Mouse (Mus musculus) forebrain, embryonic 10.5 days (tissue): ENCODE results near the gene Mcrip2. TPM values are rescaled to one million over a fixed set of nuclear protein-coding genes. Genes with fewer than 3 reads are reported as not detected.

ENCODE experiments used
- DNase-seq: peaks from one replicate; pipeline ENCODE4 v3.0.0-alpha.2; 2017; ENCODE audit warnings: low spot score; ENCODE audit errors: extremely low spot score
- H3K27ac ChIP-seq: fragments of 300-500 bp; sonication (generic); 2 replicates; pipeline ENCODE4 v1.5.1; 2016; ENCODE audit warnings: mild to moderate bottlenecking
- H3K27me3 ChIP-seq: fragments of 300-500 bp; sonication (generic); 2 replicates; pipeline ENCODE4 v1.6.1; 2016; ENCODE audit warnings: mild to moderate bottlenecking; ENCODE audit not compliant: poor library complexity, severe bottlenecking
- H3K36me3 ChIP-seq: fragments of 300-500 bp; sonication (generic); replicated peaks from 2 replicates; pipeline ENCODE4 v1.6.1; 2016; ENCODE audit warnings: mild to moderate bottlenecking, moderate library complexity
- H3K4me1 ChIP-seq: fragments of 300-500 bp; sonication (generic); 2 replicates; pipeline ENCODE4 v1.6.1; 2016
- H3K4me3 ChIP-seq: fragments of 300-500 bp; sonication (generic); 2 replicates; pipeline ENCODE4 v1.5.1; 2016; ENCODE audit warnings: mild to moderate bottlenecking, moderate library complexity
- H3K9me3 ChIP-seq: fragments of 300-500 bp; sonication (generic); 2 replicates; pipeline ENCODE4 v1.6.1; 2016; ENCODE audit warnings: mild to moderate bottlenecking, moderate library complexity
- WGBS: fragments of 180-500 bp; shearing (Covaris S2); methylation state at CpG from one replicate; pipeline ENCODE4 v1.1.7; 2016; 5-methylcytosine and 5-hydroxymethylcytosine counted together
- polyA plus RNA-seq: library from polyadenylated mRNA; unstranded; fragments of >200 nt; fragmentation: Nextera tagmentation; extraction: Ambion mirVana; gene quantifications from 2 replicates; pipeline ENCODE4 v1.2.1, GENCODE M21; 2016

The Mcrip2 gene
- polyA plus RNA-seq, 1 experiment from 2014 or later = 21.9 TPM

DNA sequence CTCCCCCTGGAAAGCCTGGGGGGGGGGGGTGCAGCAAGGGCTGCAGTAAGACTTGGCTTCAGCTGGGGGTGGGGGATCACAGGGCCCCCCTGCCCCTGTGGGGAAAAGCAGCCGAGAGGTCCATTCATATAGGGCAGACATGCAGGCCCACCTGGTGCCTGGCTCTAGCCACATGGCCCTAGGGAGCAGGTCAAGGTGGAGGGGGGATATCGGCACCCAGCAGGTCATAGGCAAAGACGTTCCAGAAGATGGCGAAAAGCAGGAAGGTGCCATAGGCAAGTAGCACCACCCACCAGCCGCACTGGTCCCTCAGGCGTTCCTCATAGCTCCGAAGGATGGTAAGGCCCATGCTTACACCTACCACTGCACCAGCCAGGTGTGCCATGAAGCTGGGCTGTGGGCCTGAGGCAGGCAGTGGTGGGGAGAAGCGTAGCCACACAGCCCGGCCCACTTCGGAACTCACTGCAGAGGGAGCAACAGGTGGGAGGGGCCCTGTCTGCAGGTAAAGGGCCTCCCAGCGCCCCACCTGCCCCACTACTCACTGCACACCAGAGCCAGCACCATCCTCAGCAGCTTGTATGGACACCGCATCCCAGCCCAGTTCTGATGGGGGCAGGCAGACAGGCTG, 33.9 kb downstream of the Mcrip2 start:
- no peak for DNase-seq
- peak overlapping the region; percentile 77 for H3K4me3 ChIP-seq
- no peaks in the 10 kb centered on the region for H3K27me3 ChIP-seq
- peak overlapping the region; percentile 96 for H3K27ac ChIP-seq
- 93% methylated on average over 12 of the region's 12 CpGs for WGBS
- no peaks in the 10 kb centered on the region for H3K9me3 ChIP-seq
- peaks cover 85% of the 10 kb centered on the region for H3K4me1 ChIP-seq
- H3K36me3 ChIP-seq = peaks cover 68% of the 10 kb centered on the region

DNA sequence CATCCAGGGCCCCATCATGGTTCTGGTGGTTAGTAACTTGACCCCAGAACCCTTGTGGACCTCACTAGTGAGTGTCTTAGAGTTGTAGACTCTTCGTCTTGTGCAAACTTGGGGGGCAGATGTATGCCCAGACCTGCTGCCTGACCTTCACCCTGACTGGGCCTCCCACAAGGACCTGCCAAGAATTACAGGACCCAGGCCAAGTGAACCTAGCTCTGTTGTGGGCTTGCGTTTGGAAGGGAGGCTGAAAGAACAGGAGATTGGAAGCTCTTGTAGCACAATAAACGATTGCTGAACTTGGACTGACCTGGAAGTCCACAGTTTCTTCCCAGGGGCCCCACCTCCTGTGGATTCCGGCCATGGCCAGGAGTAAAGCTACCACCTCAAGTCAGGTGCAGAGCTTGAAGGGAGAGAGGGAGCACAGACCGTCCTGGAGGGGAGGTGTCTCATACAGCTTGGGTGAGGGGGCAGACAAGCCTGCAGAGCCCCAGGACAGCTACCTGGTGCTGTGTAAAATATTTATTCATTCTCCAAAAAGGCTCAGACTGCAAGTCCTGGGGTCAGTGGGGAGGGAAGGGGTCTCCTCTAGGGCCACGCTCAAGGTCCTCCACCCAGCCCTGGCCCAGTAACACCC, 34.5 kb downstream of the Mcrip2 start:
- Histone ChIP-seq H3K27ac (peak overlapping the region; percentile 96), H3K9me3 (no peaks in the 10 kb centered on the region), H3K4me1 (peaks cover 87% of the 10 kb centered on the region), H3K4me3 (peak overlapping the region; percentile 77), H3K36me3 (peaks cover 65% of the 10 kb centered on the region), H3K27me3 (no peaks in the 10 kb centered on the region)
- no peak for DNase-seq
- WGBS = 59% methylated on average over 6 of the region's 6 CpGs

DNA sequence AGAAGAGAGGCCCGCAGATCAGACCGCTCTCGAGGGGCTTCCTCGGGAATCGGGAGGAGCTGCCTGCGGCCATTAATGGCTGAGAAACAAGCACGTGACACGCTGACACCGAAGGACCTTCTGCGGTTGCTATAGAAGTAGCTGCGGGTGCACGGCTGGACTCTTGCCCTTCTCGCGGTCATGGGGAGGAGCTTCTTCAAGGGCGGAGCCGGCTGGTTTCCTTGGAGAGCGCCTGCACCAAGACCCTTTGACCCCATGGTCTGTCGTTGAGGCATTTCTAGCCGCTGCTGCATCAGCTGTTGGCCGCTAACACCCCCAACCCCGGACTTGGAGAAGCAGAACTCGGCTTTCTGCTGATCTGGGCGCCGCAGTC, 35.3 kb downstream of the Mcrip2 start, which contains the start of gene Stub1:
Gene Stub1 (minus strand): TSS at position 114 of the 373 bp plus-strand sequence.
- peak within 1 kb of the TSS; percentile 96 for H3K27ac ChIP-seq
- no peaks in the 10 kb centered on the region for H3K9me3 ChIP-seq
- H3K36me3 ChIP-seq = peaks cover 60% of the 10 kb centered on the region
- under 1% methylated on average over 24 of the region's 24 CpGs for WGBS
- no peak for DNase-seq
- peaks cover 91% of the 10 kb centered on the region for H3K4me1 ChIP-seq
- H3K4me3 ChIP-seq = peak within 1 kb of the TSS; percentile 77
- H3K27me3 ChIP-seq = no peaks in the 10 kb centered on the region

DNA sequence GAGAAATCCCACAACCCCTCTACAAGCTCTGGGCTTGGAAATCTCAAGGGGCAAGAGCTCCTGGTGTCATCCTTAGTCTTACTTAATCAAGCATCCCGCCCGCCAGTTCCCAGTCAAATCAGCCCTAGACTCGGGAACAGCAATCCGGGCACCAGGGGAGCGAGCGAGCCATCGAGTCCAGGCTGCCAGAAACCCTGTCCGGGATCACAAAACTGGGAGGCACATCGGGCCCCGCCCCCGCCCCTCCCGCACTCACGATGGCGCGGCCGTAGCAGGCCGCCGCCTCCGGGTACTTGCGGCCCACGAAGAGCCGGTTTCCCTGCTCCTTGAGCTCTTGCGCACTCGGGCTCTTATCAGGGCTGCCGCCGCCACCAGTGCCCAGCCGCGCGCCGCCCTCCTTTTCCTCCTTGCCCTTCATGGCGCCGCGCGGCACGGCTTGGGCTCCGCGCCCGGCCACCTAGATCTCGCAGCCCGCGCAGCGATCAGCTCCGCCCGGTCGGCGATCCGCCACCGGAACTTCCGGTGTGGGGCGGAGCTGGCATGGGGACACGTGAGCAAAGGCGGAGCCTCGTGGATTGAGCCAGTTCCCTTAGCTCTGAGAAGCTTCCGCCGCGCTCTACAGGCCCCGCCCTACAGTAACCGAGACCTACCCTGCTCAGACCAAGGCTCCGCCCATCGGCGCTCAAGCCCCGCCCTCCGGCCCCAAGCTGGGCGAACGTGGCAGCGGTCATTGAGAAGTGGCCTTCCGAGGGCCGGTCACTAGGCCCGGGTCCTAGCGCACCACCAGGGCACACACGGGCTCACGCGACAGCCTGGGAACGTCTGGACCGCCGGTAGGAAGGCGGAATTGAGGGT, 35.9 kb downstream of the Mcrip2 start:
- WGBS = under 1% methylated on average over 77 of the region's 77 CpGs
- Histone ChIP-seq H3K27me3 (no peaks in the 10 kb centered on the region), H3K27ac (peak overlapping the region; percentile 96), H3K9me3 (no peaks in the 10 kb centered on the region), H3K4me1 (peaks cover 91% of the 10 kb centered on the region), H3K36me3 (peaks cover 60% of the 10 kb centered on the region), H3K4me3 (peak overlapping the region; percentile 77)
- DNase-seq = peak; percentile 100

DNA sequence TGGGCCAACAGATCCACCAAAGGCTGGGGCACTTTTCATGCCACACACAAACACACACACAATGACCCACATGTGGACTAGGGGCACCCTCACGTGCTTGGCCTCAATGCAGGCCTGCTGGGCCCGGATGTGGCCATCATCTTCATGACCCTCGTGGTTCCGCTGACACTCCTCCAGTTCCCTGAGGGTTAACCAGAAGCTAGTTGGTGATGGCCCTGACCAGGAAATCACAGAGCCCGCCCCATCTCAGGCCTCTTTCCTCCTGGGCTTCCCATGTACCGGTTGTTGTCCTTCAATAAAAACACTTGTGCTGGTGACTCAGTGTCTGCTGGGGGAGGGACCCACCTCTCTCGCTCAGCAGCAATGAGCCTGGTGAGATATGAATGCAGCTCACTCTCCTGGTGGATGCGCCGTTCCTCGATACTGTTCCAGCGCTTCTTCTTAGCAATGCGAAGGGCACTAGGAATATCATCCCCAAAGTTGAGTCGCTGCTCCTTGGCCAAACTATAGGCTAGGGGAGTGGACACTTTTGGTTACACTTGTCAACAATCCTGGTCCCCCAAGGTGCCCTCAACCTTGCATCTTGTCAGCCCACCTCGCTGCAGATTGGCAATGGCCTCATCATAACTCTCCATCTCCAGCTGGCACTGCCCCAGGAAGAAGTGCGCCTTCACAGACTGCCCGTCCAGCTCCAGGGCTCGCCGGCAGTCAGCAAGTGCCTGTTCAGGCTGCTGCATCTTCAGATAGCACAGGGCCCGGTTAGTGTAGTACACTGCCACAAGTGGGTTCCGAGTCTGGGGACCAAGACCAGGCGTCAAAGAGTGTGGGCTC, 36.9 kb downstream of the Mcrip2 start:
- peak overlapping the region; percentile 96 for H3K27ac ChIP-seq
- peak overlapping the region; percentile 77 for H3K4me3 ChIP-seq
- H3K36me3 ChIP-seq = peaks cover 67% of the 10 kb centered on the region
- peaks cover 86% of the 10 kb centered on the region for H3K4me1 ChIP-seq
- DNase-seq = no peak
- H3K27me3 ChIP-seq = no peaks in the 10 kb centered on the region
- H3K9me3 ChIP-seq = no peaks in the 10 kb centered on the region
- 71% methylated on average over 21 of the region's 21 CpGs for WGBS

DNA sequence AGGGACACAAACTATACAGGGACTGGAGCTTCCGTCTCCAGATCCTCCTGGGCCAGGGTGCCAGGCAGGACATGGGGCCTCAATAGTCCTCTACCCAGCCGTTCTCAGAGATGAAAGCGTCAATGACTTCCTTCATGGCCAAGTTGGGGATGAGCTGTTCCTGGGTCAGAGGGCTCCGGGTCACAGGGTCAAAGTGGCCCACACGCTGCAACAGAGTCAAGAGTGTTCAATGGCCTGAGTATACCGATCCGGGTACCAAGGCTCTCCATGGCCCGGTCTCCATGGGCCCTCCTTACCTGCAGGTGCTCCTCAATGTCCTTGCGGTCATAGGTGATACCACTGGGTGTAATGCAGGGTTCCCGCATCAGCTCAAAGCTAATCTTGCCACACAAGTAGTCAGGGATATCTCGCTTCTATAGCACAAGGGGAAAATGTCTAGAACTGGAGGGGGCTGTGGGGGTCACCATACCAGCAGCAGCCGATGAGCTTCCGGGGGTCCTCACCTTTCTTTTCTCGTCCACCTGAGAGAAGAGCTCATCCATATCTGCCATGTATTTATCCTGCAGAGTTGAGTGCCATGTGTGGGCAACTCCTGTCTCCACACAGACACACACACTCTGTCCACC, 37.6 kb downstream of the Mcrip2 start:
- DNase-seq = no peak
- WGBS = 89% methylated on average over 14 of the region's 14 CpGs
- Histone ChIP-seq H3K36me3 (peaks cover 70% of the 10 kb centered on the region), H3K4me3 (peak overlapping the region; percentile 77), H3K27me3 (no peaks in the 10 kb centered on the region), H3K9me3 (no peaks in the 10 kb centered on the region), H3K27ac (0 out of 2 replicates have a peak overlapping the region, but pooled peaks have one; percentile 27), H3K4me1 (peaks cover 83% of the 10 kb centered on the region)

DNA sequence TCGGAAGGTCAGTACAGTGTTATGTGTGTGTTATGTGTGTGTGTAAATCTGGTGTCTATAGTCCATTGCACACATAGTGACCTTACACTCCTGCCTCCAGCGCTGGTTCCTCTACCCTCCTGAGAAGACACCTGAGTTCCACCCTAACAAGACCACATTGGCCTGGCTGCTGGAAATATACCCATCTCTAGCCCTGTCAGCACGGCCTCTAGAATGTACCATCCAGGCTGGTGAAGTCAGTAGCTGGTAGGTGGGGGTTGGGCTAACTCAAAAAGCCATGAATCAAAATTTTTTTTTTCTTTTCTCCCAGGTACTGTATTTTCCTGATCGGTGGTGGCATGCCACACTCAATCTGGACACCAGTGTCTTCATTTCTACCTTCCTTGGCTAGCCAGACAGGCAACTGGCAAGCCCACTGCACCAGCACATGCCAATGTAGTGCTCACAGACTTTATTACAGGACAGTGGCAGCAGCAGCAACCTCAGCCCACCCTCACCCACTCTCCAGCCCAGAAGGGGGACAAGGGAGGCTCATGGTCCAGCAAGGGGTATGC, 38.3 kb downstream of the Mcrip2 start:
- DNase-seq = no peak
- Histone ChIP-seq H3K36me3 (peaks cover 68% of the 10 kb centered on the region), H3K27me3 (no peaks in the 10 kb centered on the region), H3K4me1 (peaks cover 83% of the 10 kb centered on the region), H3K27ac (0 out of 2 replicates have a peak overlapping the region, but pooled peaks have one; percentile 27), H3K9me3 (no peaks in the 10 kb centered on the region), H3K4me3 (peak overlapping the region; percentile 77)
- 93% methylated on average over 4 of the region's 4 CpGs for WGBS

DNA sequence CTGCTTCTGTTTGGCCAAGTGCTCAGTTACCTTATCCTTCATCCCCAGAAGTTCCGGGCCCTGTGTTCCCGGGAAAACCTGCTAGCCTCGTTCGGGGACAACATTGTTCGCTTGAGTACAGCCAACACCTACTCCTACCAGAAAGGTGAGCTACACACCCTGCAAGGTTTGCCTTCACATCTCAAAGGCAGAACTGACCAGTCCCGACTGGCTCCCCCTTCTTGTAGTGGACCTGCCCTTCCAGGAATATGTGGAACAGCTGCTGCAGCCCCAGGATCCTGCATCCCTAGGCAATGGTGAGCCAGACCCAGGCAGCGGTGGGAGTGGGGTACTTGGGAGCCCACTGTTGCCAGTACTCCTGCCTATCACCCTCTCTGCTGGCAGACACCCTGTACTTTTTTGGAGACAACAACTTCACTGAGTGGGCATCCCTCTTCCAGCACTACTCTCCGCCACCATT, 39.0 kb downstream of the Mcrip2 start:
- peaks cover 83% of the 10 kb centered on the region for H3K4me1 ChIP-seq
- H3K27ac ChIP-seq = peak overlapping the region; percentile 94
- H3K27me3 ChIP-seq = no peaks in the 10 kb centered on the region
- 44% methylated on average over 8 of the region's 8 CpGs for WGBS
- peaks cover 62% of the 10 kb centered on the region for H3K36me3 ChIP-seq
- no peaks in the 10 kb centered on the region for H3K9me3 ChIP-seq
- no peak for DNase-seq
- H3K4me3 ChIP-seq = peak overlapping the region; percentile 77

DNA sequence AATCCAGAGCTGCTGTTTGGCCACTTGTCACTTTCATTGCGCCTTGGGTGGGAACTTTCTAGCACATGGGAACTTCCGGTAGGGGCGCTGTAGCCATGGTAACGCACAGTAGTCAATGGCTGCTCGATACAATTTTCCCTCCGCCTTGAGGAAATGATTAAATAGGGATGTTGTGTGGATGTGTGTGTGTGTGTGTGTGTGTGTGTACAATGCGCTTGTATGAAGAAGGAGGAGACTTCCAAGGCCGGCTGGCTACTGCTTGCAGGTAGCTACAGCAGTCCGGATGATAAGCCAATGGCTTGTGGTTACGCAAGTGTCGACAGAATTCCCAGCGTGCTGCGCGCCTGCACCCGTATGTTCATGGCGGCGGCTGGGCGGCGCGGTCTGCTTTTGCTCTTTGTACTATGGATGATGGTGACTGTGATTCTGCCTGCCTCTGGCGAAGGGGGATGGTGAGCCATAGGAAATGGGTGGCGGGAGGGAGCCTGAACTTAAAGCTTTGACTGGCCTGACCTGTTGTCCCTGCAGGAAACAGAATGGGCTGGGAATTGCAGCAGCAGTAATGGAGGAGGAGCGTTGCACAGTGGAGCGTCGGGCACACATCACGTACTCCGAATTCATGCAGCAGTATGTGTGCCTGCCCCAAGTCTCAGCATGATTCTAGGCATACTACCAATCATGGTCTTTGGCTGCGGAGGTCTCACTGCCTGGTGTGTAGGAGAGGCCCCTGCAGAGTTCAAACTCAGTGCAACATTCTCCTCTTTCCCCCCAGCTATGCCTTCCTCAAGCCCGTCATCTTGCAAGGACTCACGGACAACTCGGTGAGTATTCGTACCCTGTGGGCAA, 39.6 kb downstream of the Mcrip2 start, which contains the start of gene Jmjd8:
Gene Jmjd8 (plus strand): TSS at position 156 of the 846 bp plus-strand sequence.
- Histone ChIP-seq H3K27ac (peak within 1 kb of the TSS; percentile 94), H3K4me3 (peak within 1 kb of the TSS; percentile 77), H3K36me3 (peaks cover 58% of the 10 kb centered on the region), H3K4me1 (peaks cover 83% of the 10 kb centered on the region), H3K9me3 (no peaks in the 10 kb centered on the region), H3K27me3 (no peaks in the 10 kb centered on the region)
- peak; percentile 85 for DNase-seq
- WGBS = 2% methylated on average over 32 of the region's 32 CpGs

DNA sequence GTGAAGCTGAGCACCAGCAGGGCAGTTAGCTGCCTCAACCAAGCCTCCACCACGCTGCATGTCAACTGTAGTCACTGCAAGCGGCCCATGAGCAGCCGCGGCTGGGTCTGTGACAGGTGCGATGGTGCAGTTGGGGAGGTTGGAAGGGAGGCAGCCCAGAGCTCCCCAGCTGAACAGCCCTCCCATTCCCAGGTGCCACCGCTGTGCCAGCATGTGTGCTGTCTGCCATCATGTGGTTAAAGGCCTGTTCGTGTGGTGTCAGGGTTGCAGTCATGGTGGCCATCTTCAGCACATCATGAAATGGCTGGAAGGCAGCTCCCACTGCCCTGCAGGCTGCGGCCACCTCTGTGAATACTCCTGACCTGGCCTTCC, 40.4 kb downstream of the Mcrip2 start:
- 83% methylated on average over 8 of the region's 8 CpGs for WGBS

More for the DNA sequence above, 40.4 kb downstream of the Mcrip2 start:
- Histone ChIP-seq H3K27ac (peak overlapping the region; percentile 94), H3K4me3 (peak overlapping the region; percentile 77), H3K4me1 (peaks cover 80% of the 10 kb centered on the region), H3K36me3 (peaks cover 58% of the 10 kb centered on the region), H3K27me3 (no peaks in the 10 kb centered on the region), H3K9me3 (no peaks in the 10 kb centered on the region)
- no peak for DNase-seq
